Mouse (Mus musculus): ENCODE data around the gene Adgrd1. TPM values are rescaled to one million over a fixed set of nuclear protein-coding genes. Genes with fewer than 3 reads are reported as not detected.

Gene Adgrd1
- total and polyA plus RNA-seq, 3 experiments = 0.27 to 0.56 TPM; not detected in 1

DNA sequence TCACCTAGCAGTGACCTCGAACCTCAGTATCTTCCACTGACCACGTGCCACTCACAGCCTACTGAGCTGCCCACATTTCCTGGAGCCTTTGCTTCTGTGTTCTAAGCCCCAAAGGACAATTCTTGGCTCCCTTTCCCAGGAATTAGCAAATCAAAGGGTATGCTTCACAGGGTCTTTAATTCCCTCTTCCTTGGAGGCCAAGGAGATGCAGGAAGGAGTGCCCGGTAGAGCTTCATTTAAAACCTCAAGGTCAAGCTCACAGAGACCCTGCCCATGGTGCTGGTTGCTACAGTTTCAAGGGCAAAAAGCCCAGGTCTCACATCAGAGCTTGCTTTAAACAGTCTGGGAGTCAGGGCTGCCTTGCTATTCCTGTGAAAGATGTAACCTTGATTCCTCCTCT is 145.7 kb downstream of the Adgrd1 start:
- no peaks in the 10 kb centered on the region for H3K36me3 ChIP-seq (ENCODE audit: control insufficient read depth in 1 of 2, insufficient read depth in 2 of 2, low read length in 2 of 2)
- no peak overlapping the region for H3K4me3 ChIP-seq (ENCODE audit: control insufficient read depth in 1 of 2, insufficient read depth in 1 of 2, low read depth in 2 of 2, low read length in 2 of 2)
- no peaks in the 10 kb centered on the region for H3K9me3 ChIP-seq (replicated peaks; ENCODE audit: insufficient read depth, low read length)
- no peaks in the 10 kb centered on the region for H3K27me3 ChIP-seq (ENCODE audit: control insufficient read depth in 1 of 2, insufficient read depth in 2 of 2, low read length in 2 of 2)
- no peaks in the 10 kb centered on the region for H3K79me2 ChIP-seq (ENCODE audit: control insufficient read depth, insufficient read depth, low read length, poor library complexity)
- TF ChIP-seq UBTF (IDR thresholded peaks at IDR 0.05; ENCODE audit: borderline replicate concordance, insufficient read depth, low read depth, low read length) (no peak), ETS1 (IDR thresholded peaks at IDR 0.05; ENCODE audit: low read depth, low read length) (no peak), POLR2AphosphoS2 (IDR thresholded peaks at IDR 0.05; ENCODE audit: low read length) (no peak), CHD1 (IDR thresholded peaks at IDR 0.05; ENCODE audit: low read depth, low read length) (no peak), MEF2A (IDR thresholded peaks at IDR 0.05; ENCODE audit: extremely low read depth, insufficient replicate concordance, low read depth, low read length, poor library complexity, severe bottlenecking) (no peak), RCOR1 (IDR thresholded peaks at IDR 0.05; ENCODE audit: low read depth, low read length) (no peak), TAL1 (IDR thresholded peaks at IDR 0.05; ENCODE audit: low read length) (no peak), TBP (IDR thresholded peaks at IDR 0.05; ENCODE audit: low read depth, low read length) (no peak), POLR2A (IDR thresholded peaks at IDR 0.05; ENCODE audit: control insufficient read depth in 1 of 2, insufficient read depth in 1 of 2, low read depth in 1 of 2, low read length in 2 of 2, poor library complexity in 1 of 2) (no peak), MAZ (IDR thresholded peaks at IDR 0.05; ENCODE audit: low read depth, low read length) (no peak), MYB (IDR thresholded peaks at IDR 0.05; ENCODE audit: low read depth, low read length) (no peak), TCF12 (IDR thresholded peaks at IDR 0.05; ENCODE audit: low read depth, low read length) (no peak)
- no peak for DNase-seq (ENCODE audit: low read depth, low spot score)
- H3K9ac ChIP-seq (ENCODE audit: control insufficient read depth, low read depth, low read length, poor library complexity, severe bottlenecking) = no peak overlapping the region
- H3K27ac ChIP-seq (ENCODE audit: control insufficient read depth, low read depth, low read length) = no peak overlapping the region
- H3K4me1 ChIP-seq (ENCODE audit: control insufficient read depth in 1 of 2, insufficient read depth in 2 of 2, low read length in 2 of 2) = no peaks in the 10 kb centered on the region

DNA sequence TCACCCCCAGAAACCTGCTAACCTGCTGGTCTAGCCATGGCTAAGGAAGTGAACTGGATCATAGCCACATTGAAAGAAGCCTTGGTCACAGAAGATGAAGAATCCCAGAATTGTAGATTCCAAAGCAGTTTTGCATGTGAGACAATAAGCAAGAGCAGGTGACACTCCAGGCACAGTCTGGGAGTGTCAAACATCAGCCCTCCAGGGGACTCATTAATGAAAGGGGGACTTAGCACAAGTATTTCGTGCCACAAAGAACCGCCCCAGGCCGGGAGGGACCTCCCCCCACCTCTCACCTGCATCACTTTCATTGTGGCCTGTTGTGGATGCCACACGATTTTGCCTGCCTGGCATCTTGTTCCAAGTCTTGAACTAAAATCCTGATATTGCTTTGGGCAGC is 146.6 kb downstream of the Adgrd1 start:
- no peak overlapping the region for H3K4me3 ChIP-seq (ENCODE audit: control insufficient read depth in 1 of 2, insufficient read depth in 1 of 2, low read depth in 2 of 2, low read length in 2 of 2)
- no peak overlapping the region for H3K27ac ChIP-seq (ENCODE audit: control insufficient read depth, low read depth, low read length)
- no peak for TF ChIP-seq CTCF (IDR thresholded peaks at IDR 0.05 in 2 of 3, conservative IDR thresholded peaks at IDR 0.05 in 1 of 3; ENCODE audit: control insufficient read depth in 1 of 3, insufficient read depth in 1 of 3, low read depth in 2 of 3, low read length in 3 of 3, poor library complexity in 1 of 3, severe bottlenecking in 1 of 3)
- TF ChIP-seq MYC (IDR thresholded peaks at IDR 0.05; ENCODE audit: low read depth, low read length) = no peak
- no peak for TF ChIP-seq NELFE (IDR thresholded peaks at IDR 0.05; ENCODE audit: low read depth, low read length)
- no peak for TF ChIP-seq E2F4 (IDR thresholded peaks at IDR 0.05; ENCODE audit: borderline replicate concordance, low read depth, low read length)
- TF ChIP-seq MEF2A (IDR thresholded peaks at IDR 0.05; ENCODE audit: extremely low read depth, insufficient replicate concordance, low read depth, low read length, poor library complexity, severe bottlenecking) = no peak
- no peak for TF ChIP-seq ZC3H11A (IDR thresholded peaks at IDR 0.05; ENCODE audit: low read depth, low read length)
- TF ChIP-seq SIN3A (IDR thresholded peaks at IDR 0.05; ENCODE audit: low read length) = no peak
- no peak for TF ChIP-seq KAT2A (conservative IDR thresholded peaks at IDR 0.05; ENCODE audit: low read depth, low read length)
- TF ChIP-seq NRF1 (IDR thresholded peaks at IDR 0.05; ENCODE audit: insufficient read depth, low read depth, low read length, poor library complexity, severe bottlenecking) = no peak
- no peak for TF ChIP-seq MAZ (IDR thresholded peaks at IDR 0.05; ENCODE audit: low read depth, low read length)
- no peak for TF ChIP-seq USF1 (IDR thresholded peaks at IDR 0.05; ENCODE audit: low read depth, low read length)
- TF ChIP-seq EP300 (IDR thresholded peaks at IDR 0.05; ENCODE audit: low read depth in 1 of 2, low read length in 2 of 2) = no peak
- TF ChIP-seq USF2 (IDR thresholded peaks at IDR 0.05; ENCODE audit: borderline replicate concordance in 1 of 2, insufficient read depth in 1 of 2, low read depth in 1 of 2, low read length in 2 of 2) = no peak
- no peak for TF ChIP-seq ETS1 (IDR thresholded peaks at IDR 0.05; ENCODE audit: low read depth, low read length)
- H3K79me2 ChIP-seq (ENCODE audit: control insufficient read depth, insufficient read depth, low read length, poor library complexity) = no peaks in the 10 kb centered on the region
- DNase-seq (ENCODE audit: low read depth, low spot score) = no peak
- no peaks in the 10 kb centered on the region for H3K36me3 ChIP-seq (ENCODE audit: control insufficient read depth in 1 of 2, insufficient read depth in 2 of 2, low read length in 2 of 2)
- no peaks in the 10 kb centered on the region for H3K9me3 ChIP-seq (replicated peaks; ENCODE audit: insufficient read depth, low read length)
- no peaks in the 10 kb centered on the region for H3K4me1 ChIP-seq (ENCODE audit: control insufficient read depth in 1 of 2, insufficient read depth in 2 of 2, low read length in 2 of 2)
- no peaks in the 10 kb centered on the region for H3K27me3 ChIP-seq (ENCODE audit: control insufficient read depth in 1 of 2, insufficient read depth in 2 of 2, low read length in 2 of 2)
- no peak overlapping the region for H3K9ac ChIP-seq (ENCODE audit: control insufficient read depth, low read depth, low read length, poor library complexity, severe bottlenecking)

Data from MEL (cell line).